In genomic region chr12:109832964-109833363, GRCm38 (mm10) we compare ENCODE assay signal across 23 mouse cellular contexts.
"Had no signal": no experiment of that assay in that cellular context is flagged by ENCODE, and none has a peak within 500 bp of the region (broad histone marks: within the 10 kb centered on the region; RNA-seq: fewer than 3 reads in every experiment).

No protein-coding gene starts in this region.

- H3K9ac ChIP-seq: limb, embryonic 13.5 days; liver, embryonic 12.5 days; liver, embryonic 15.5 days; lung, embryonic 15.5 days; neural tube, embryonic 12.5 days; neural tube, embryonic 15.5 days; stomach, embryonic 15.5 days had no signal

- H3K4me1 ChIP-seq: liver, embryonic 12.5 days; liver, embryonic 15.5 days; megakaryocyte, embryonic 14.5 days; stomach, embryonic 15.5 days had no signal

- H3K4me3 ChIP-seq: limb, embryonic 13.5 days; liver, embryonic 12.5 days; liver, embryonic 15.5 days; lung, embryonic 15.5 days; megakaryocyte, embryonic 14.5 days; midbrain, embryonic 10.5 days; neural tube, embryonic 12.5 days; neural tube, embryonic 15.5 days; stomach, embryonic 15.5 days had no signal

- H3K27ac ChIP-seq: kidney, postnatal 0 days; limb, embryonic 13.5 days; liver, embryonic 12.5 days; liver, embryonic 15.5 days; lung, embryonic 15.5 days; midbrain, embryonic 10.5 days; neural tube, embryonic 12.5 days; neural tube, embryonic 15.5 days; stomach, embryonic 15.5 days had no signal

- H3K36me3 ChIP-seq: limb, embryonic 13.5 days; liver, embryonic 12.5 days; liver, embryonic 15.5 days; lung, embryonic 15.5 days; midbrain, embryonic 10.5 days; neural tube, embryonic 12.5 days; neural tube, embryonic 15.5 days; stomach, embryonic 15.5 days had no signal

- H3K27me3 ChIP-seq: liver, embryonic 12.5 days; liver, embryonic 15.5 days; lung, embryonic 15.5 days; neural tube, embryonic 12.5 days; neural tube, embryonic 15.5 days; stomach, embryonic 15.5 days had no signal

- ATAC-seq: intestine, postnatal 0 days; liver, embryonic 12.5 days had no signal

- H3K9me3 ChIP-seq: liver, embryonic 15.5 days; lung, embryonic 15.5 days; midbrain, embryonic 10.5 days; neural tube, embryonic 12.5 days; neural tube, embryonic 15.5 days; stomach, embryonic 15.5 days had no signal

- H3K4me2 ChIP-seq: limb, embryonic 13.5 days; liver, embryonic 12.5 days; liver, embryonic 15.5 days; lung, embryonic 15.5 days; neural tube, embryonic 12.5 days; neural tube, embryonic 15.5 days; stomach, embryonic 15.5 days had no signal

- DNase-seq: kidney, adult 2 months; kidney, postnatal 25 days; left cerebral cortex, postnatal 4 days; liver; lung, adult 18-20 months; lung, postnatal 10 days; midbrain, embryonic 14.5 days; right cerebral cortex, postnatal 14 days; spleen, adult 18-20 months; thymus, adult 2 months; thymus, postnatal 14 days; thymus, postnatal 4 days had no signal
